Mouse (Mus musculus) left cerebral cortex, adult 18-20 months (tissue): Measurements from ENCODE around the gene Pagr1b. TPM values are rescaled to one million over a fixed set of nuclear protein-coding genes. Genes with fewer than 3 reads are reported as not detected.

Source experiments
- DNase-seq, 2 experiments: peaks; one replicate each; pipeline ENCODE4 v3.0.0; 2021 to 2022; ENCODE audit warnings: low spot score in 2 of 2, mixed read lengths in 1 of 2
- total RNA-seq, 2 experiments: library from RNA; stranded (reverse); gene quantifications; 2 replicates each; pipeline ENCODE4 v1.2.3; 2021

Gene Pagr1b
- total RNA-seq, 2 experiments from 2014 or later: not detected

- DNase-seq: peak in 1 of 2 experiments; percentile 27
These were observed 3.7 kb upstream of the Pagr1b start for GRCm38 (mm10) chr7:127020031-127020430.

GRCm38 (mm10) chr7:127019306-127019960, 3.1 kb upstream of the Pagr1b start:
- DNase-seq: no peak

GRCm38 (mm10) chr7:127018416-127019305, 2.4 kb upstream of the Pagr1b start:
- no peak for DNase-seq

- no peak for DNase-seq
These were observed 1.7 kb upstream of the Pagr1b start for GRCm38 (mm10) chr7:127017950-127018345.

- peak; percentile 96 for DNase-seq
These were observed 976 bp upstream of the Pagr1b start, which contains the start of gene Pagr1a for GRCm38 (mm10) chr7:127016971-127017949. Gene Pagr1a, minus strand, starts transcription at chr7:127017352.

- peak; percentile 55 to 64 for DNase-seq
These were observed 228 bp upstream of the Pagr1b start for GRCm38 (mm10) chr7:127016486-127016938.

GRCm38 (mm10) chr7:127016081-127016480, 203 bp downstream of the Pagr1b start:
- DNase-seq: no peak

- no peak for DNase-seq
These were observed 1.3 kb downstream of the Pagr1b start for GRCm38 (mm10) chr7:127014993-127015392.

- peak in 1 of 2 experiments; percentile 25 for DNase-seq
These were observed 2.0 kb downstream of the Pagr1b start, which contains the start of gene Mvp for GRCm38 (mm10) chr7:127014320-127014719. Gene Mvp, minus strand, starts transcription at chr7:127014621.

GRCm38 (mm10) chr7:127013385-127013784, 2.9 kb downstream of the Pagr1b start:
- no peak for DNase-seq

- DNase-seq: no peak
These were observed 3.4 kb downstream of the Pagr1b start for GRCm38 (mm10) chr7:127012845-127013244.

- no peak for DNase-seq
These were observed 3.9 kb downstream of the Pagr1b start for GRCm38 (mm10) chr7:127012374-127012773.

- DNase-seq: no peak
These were observed 4.6 kb downstream of the Pagr1b start for GRCm38 (mm10) chr7:127011717-127012116.

- no peak for DNase-seq
These were observed 5.2 kb downstream of the Pagr1b start for GRCm38 (mm10) chr7:127011051-127011450.

- DNase-seq: no peak
These were observed 6.8 kb downstream of the Pagr1b start for GRCm38 (mm10) chr7:127009307-127010085.

GRCm38 (mm10) chr7:127008239-127009019, 7.9 kb downstream of the Pagr1b start:
- peak; percentile 83 to 84 for DNase-seq

- DNase-seq: no peak
These were observed 8.8 kb downstream of the Pagr1b start for GRCm38 (mm10) chr7:127007313-127008024.

- no peak for DNase-seq
These were observed 12.0 kb downstream of the Pagr1b start for GRCm38 (mm10) chr7:127004122-127004875.
